Mouse (Mus musculus) heart, adult 2 months (tissue): ENCODE data around the gene Drd2.

Source experiments
- CTCF ChIP-seq: fragments of 200-600 bp; IDR thresholded peaks from 2 replicates; pipeline ENCODE4 v1.8.1; 2022; ENCODE audit warnings: antibody characterized with exemption, mild to moderate bottlenecking, moderate library complexity
- EP300 ChIP-seq: fragments of 200-500 bp; IDR thresholded peaks from 2 replicates; pipeline ENCODE4 v1.6.1; 2011; ENCODE audit warnings: low read depth, low read length, control low read depth; ENCODE audit not compliant: insufficient read depth
- POLR2A ChIP-seq: fragments of 200-500 bp; IDR thresholded peaks from 2 replicates; pipeline ENCODE4 v1.6.1; 2011; ENCODE audit warnings: mild to moderate bottlenecking, low read depth, low read length, control low read depth; ENCODE audit not compliant: insufficient read depth

- no peak for TF ChIP-seq POLR2A
- no peak for TF ChIP-seq EP300
- no peak for TF ChIP-seq CTCF
Observed at GRCm38 (mm10) chr9:49384855-49385254, 44.4 kb downstream of the Drd2 start.
